Mouse (Mus musculus) kidney, adult 2 months (tissue): ENCODE measurements at regions not wholly inside any gene's neighbourhood (a gene's known extent, or its start where the extent isn't known, plus 50 kb on each side); places are given as distances from the start of the nearest gene placed in this dataset.
A peak's percentile ranks its signal among the peaks of the same experiment; 100 is the strongest.

Source experiments
- DNase-seq: peaks from one replicate; pipeline ENCODE4 v3.0.0; 2021
- H3K27ac ChIP-seq: fragments of 200-500 bp; 2 replicates; pipeline ENCODE4 v1.5.1; 2012; ENCODE audit warnings: low read depth, low read length, control low read depth, inconsistent platforms; ENCODE audit not compliant: insufficient read depth
- H3K27me3 ChIP-seq: fragments of 200-500 bp; replicated peaks from 2 replicates; pipeline ENCODE4 v1.6.1; 2012; ENCODE audit warnings: mild to moderate bottlenecking, moderate library complexity, low read length, inconsistent platforms; ENCODE audit not compliant: control insufficient read depth, insufficient read depth
- H3K36me3 ChIP-seq: fragments of 200-500 bp; 2 replicates; pipeline ENCODE4 v1.6.1; 2012; ENCODE audit warnings: mild to moderate bottlenecking, moderate library complexity, low read length, inconsistent platforms; ENCODE audit not compliant: control insufficient read depth, insufficient read depth
- H3K4me1 ChIP-seq: fragments of 200-500 bp; 2 replicates; pipeline ENCODE4 v1.6.1; 2011; ENCODE audit warnings: low read length; ENCODE audit not compliant: control insufficient read depth, insufficient read depth
- H3K4me3 ChIP-seq: fragments of 200-500 bp; 2 replicates; pipeline ENCODE4 v1.5.1; 2011; ENCODE audit warnings: mild to moderate bottlenecking, low read depth, low read length, control low read depth; ENCODE audit not compliant: insufficient read depth
- CTCF ChIP-seq: fragments of 200-500 bp; conservative IDR thresholded peaks from 2 replicates; pipeline ENCODE4 v1.5.1; 2011; ENCODE audit warnings: low read depth, mild to moderate bottlenecking, control low read depth, low read length, moderate library complexity, mixed read lengths; ENCODE audit not compliant: insufficient read depth, insufficient read length
- POLR2A ChIP-seq: fragments of 200-500 bp; IDR thresholded peaks from one replicate; pipeline ENCODE4 v1.6.1; 2011; ENCODE audit warnings: low read depth, low read length, control low read depth
- WGBS: fragments of 180-500 bp; shearing (Covaris S2); methylation state at CpG from one replicate; pipeline ENCODE4 v1.1.7; 2018; 5-methylcytosine and 5-hydroxymethylcytosine counted together

GRCm38 (mm10) chr10:95124476-95124875 lies 179.8 kb upstream of the Plxnc1 start:
- Histone ChIP-seq H3K4me1 (peaks cover 14% of the 10 kb centered on the region), H3K4me3 (no peak overlapping the region), H3K27ac (no peak overlapping the region), H3K36me3 (no peaks in the 10 kb centered on the region), H3K27me3 (no peaks in the 10 kb centered on the region)
- peak; percentile 76 for DNase-seq
- TF ChIP-seq CTCF (no peak), POLR2A (no peak)
- WGBS = 43% methylated on average over 2 of the region's 2 CpGs

GRCm38 (mm10) chr10:95120007-95120406 lies 175.4 kb upstream of the Plxnc1 start:
- peak overlapping the region; percentile 67 for H3K27ac ChIP-seq
- no peak overlapping the region for H3K4me3 ChIP-seq
- 32% methylated on average over 4 of the region's 4 CpGs for WGBS
- no peaks in the 10 kb centered on the region for H3K27me3 ChIP-seq
- peaks cover 39% of the 10 kb centered on the region for H3K4me1 ChIP-seq
- no peaks in the 10 kb centered on the region for H3K36me3 ChIP-seq
- peak; percentile 88 for DNase-seq
- TF ChIP-seq CTCF (no peak), POLR2A (no peak)

GRCm38 (mm10) chr10:95118786-95119351 lies 174.2 kb upstream of the Plxnc1 start:
- Histone ChIP-seq H3K4me3 (no peak overlapping the region), H3K36me3 (no peaks in the 10 kb centered on the region), H3K4me1 (peaks cover 35% of the 10 kb centered on the region), H3K27ac (no peak overlapping the region), H3K27me3 (no peaks in the 10 kb centered on the region)
- WGBS = 72% methylated on average over 8 of the region's 8 CpGs
- TF ChIP-seq CTCF = no peak
- no peak for TF ChIP-seq POLR2A
- no peak for DNase-seq

GRCm38 (mm10) chr10:95117731-95118212 lies 173.1 kb upstream of the Plxnc1 start:
- Histone ChIP-seq H3K27ac (no peak overlapping the region), H3K27me3 (no peaks in the 10 kb centered on the region), H3K36me3 (no peaks in the 10 kb centered on the region), H3K4me1 (peaks cover 33% of the 10 kb centered on the region), H3K4me3 (no peak overlapping the region)
- no peak for DNase-seq
- WGBS = 18% methylated on average over 3 of the region's 3 CpGs
- TF ChIP-seq POLR2A = no peak
- no peak for TF ChIP-seq CTCF

- no peak for TF ChIP-seq CTCF
- no peak for TF ChIP-seq POLR2A
- Histone ChIP-seq H3K4me1 (peaks cover 33% of the 10 kb centered on the region), H3K27ac (peak overlapping the region; percentile 43), H3K27me3 (no peaks in the 10 kb centered on the region), H3K36me3 (no peaks in the 10 kb centered on the region), H3K4me3 (no peak overlapping the region)
- 16% methylated on average over 6 of the region's 6 CpGs for WGBS
- peak; percentile 93 for DNase-seq
These were observed 172.6 kb upstream of the Plxnc1 start for GRCm38 (mm10) chr10:95117041-95117730.

DNA sequence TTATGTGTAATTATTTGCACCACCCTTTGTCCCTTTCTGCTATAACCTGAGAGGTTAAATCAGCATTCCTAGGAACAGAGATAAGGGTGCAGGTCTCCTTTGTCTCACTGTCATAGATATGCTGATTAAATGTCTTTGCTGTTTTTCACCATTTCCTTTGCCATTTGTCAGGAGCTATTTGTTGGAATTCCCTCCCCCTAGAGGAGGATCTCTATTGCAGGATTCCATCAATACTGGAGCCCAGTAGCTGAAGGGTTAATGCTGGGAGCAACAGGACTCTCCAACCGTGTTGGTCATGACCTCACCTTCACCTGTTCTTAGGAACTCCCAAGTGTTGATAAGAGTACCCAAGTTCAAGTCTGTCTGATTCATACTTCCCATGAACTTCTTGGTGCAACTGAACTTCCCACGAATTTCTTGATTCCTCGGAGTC lies 172.0 kb upstream of the Plxnc1 start:
- 15% methylated on average over 3 of the region's 3 CpGs for WGBS
- peak overlapping the region; percentile 43 for H3K27ac ChIP-seq
- TF ChIP-seq POLR2A (no peak), CTCF (no peak)

GRCm38 (mm10) chr10:95112837-95113388 lies 168.3 kb upstream of the Plxnc1 start:
- H3K27ac ChIP-seq = no peak overlapping the region

More for the DNA sequence above, 172.0 kb upstream of the Plxnc1 start:
- no peaks in the 10 kb centered on the region for H3K27me3 ChIP-seq
- H3K36me3 ChIP-seq = no peaks in the 10 kb centered on the region
- H3K4me3 ChIP-seq = no peak overlapping the region
- H3K4me1 ChIP-seq = peaks cover 33% of the 10 kb centered on the region
- no peak for DNase-seq

More at GRCm38 (mm10) chr10:95112837-95113388, 168.3 kb upstream of the Plxnc1 start:
- H3K4me3 ChIP-seq = no peak overlapping the region
- DNase-seq = no peak
- H3K27me3 ChIP-seq = no peaks in the 10 kb centered on the region
- no peaks in the 10 kb centered on the region for H3K36me3 ChIP-seq
- WGBS = 57% methylated on average over 9 of the region's 9 CpGs
- no peak for TF ChIP-seq POLR2A
- no peak for TF ChIP-seq CTCF
- peaks cover 14% of the 10 kb centered on the region for H3K4me1 ChIP-seq
